In the genomic region with DNA sequence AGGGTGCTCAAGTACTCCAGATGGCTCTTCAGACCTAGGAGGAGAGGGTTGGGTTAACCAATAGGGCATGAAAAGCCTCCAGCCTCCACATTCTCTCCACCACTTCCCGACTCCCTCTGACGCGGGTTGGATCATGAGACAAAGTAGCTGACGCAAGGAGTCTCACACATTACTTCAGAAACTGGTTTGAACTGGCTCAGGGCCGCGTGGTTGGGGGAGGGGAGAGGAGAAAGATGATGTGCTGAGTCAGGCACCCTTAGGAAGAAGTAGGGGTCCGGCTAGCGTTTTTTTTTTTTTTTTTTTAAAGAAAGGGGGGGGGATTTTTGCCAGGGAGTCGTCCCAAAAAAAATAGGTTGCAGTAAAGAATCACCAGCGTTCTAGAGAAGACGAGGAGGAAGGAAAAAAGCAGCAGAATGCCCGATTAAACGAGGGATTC, we compare ENCODE assay signal across 8 mouse cellular contexts. TPM values are rescaled to one million over a fixed set of nuclear protein-coding genes. Genes with fewer than 3 reads are reported as not detected.
DNase-seq lines count a peak whose midpoint lies in the region; ATAC-seq and TF ChIP-seq lines count a peak whose summit lies in the region.

No protein-coding gene starts in this region.

- peak overlapping the region; percentile 95 for H3K9ac ChIP-seq in ES-E14 (ENCODE audit: insufficient read depth, low read depth, low read length, poor library complexity, severe bottlenecking)
- H3K9ac ChIP-seq in forebrain, embryonic 13.5 days: peak overlapping the region; percentile 95
- H3K9ac ChIP-seq in lung, embryonic 15.5 days: peak overlapping the region; percentile 85

- intact Hi-C loops in heart, postnatal 10 days (cut with DNase I): no loop called here

- H3K9me3 ChIP-seq in ES-E14 (ENCODE audit: control insufficient read depth, insufficient read depth, low read depth, low read length): no peaks in the 10 kb centered on the region
- no peaks in the 10 kb centered on the region for H3K9me3 ChIP-seq in forebrain, embryonic 13.5 days (replicated peaks)
- no peaks in the 10 kb centered on the region for H3K9me3 ChIP-seq in lung, embryonic 15.5 days

- peak overlapping the region; percentile 95 for H3K27ac ChIP-seq in ES-E14 (ENCODE audit: insufficient read depth, low read depth, low read length, poor library complexity, severe bottlenecking)
- peak overlapping the region; percentile 85 for H3K27ac ChIP-seq in forebrain, embryonic 13.5 days
- H3K27ac ChIP-seq in lung, embryonic 15.5 days: peak overlapping the region; percentile 94
- H3K27ac ChIP-seq in thymus, adult 2 months (ENCODE audit: control insufficient read depth, insufficient read depth, low read length): peak overlapping the region; percentile 79

- peak overlapping the region; percentile 73 for H3K4me2 ChIP-seq in forebrain, embryonic 13.5 days
- H3K4me2 ChIP-seq in lung, embryonic 15.5 days: peak overlapping the region; percentile 71

- no peak for TF ChIP-seq POLR2A in thymus, adult 2 months (IDR thresholded peaks at IDR 0.05; ENCODE audit: control insufficient read depth, extremely low read depth, insufficient read depth, low read length, poor library complexity)

- 0% methylated on average over 13 of the region's 13 CpGs for WGBS in forebrain, embryonic 13.5 days
- 0% methylated on average over 12 of the region's 13 CpGs for WGBS in lung, embryonic 15.5 days
- WGBS in thymus, adult 2 months: 2% methylated on average over 13 of the region's 13 CpGs

- no peaks in the 10 kb centered on the region for H3K27me3 ChIP-seq in forebrain, embryonic 13.5 days
- no peaks in the 10 kb centered on the region for H3K27me3 ChIP-seq in lung, embryonic 15.5 days
- no peaks in the 10 kb centered on the region for H3K27me3 ChIP-seq in thymus, adult 2 months (ENCODE audit: control insufficient read depth, insufficient read depth, low read length)

- peaks cover 44% of the 10 kb centered on the region for H3K36me3 ChIP-seq in ES-E14 (ENCODE audit: control insufficient read depth, insufficient read depth, low read length, poor library complexity, severe bottlenecking)
- H3K36me3 ChIP-seq in forebrain, embryonic 13.5 days (ENCODE audit: poor library complexity, severe bottlenecking): peaks cover 38% of the 10 kb centered on the region
- peaks cover 38% of the 10 kb centered on the region for H3K36me3 ChIP-seq in lung, embryonic 15.5 days
- H3K36me3 ChIP-seq in thymus, adult 2 months (ENCODE audit: control insufficient read depth, insufficient read depth, low read length): peaks cover 26% of the 10 kb centered on the region

- peak; percentile 73 for ATAC-seq in forebrain, embryonic 13.5 days
- ATAC-seq in lung, embryonic 15.5 days (ENCODE audit: borderline replicate concordance, extremely low read depth, low FRiP score, low TSS enrichment): peak; percentile 71
- ATAC-seq in neutrophil, adult 5-6 weeks (ENCODE audit: extremely low read depth, insufficient number of reproducible peaks, low FRiP score, poor library complexity, severe bottlenecking): peak; percentile 37; the same call in 1 of the 2 replicates

- H3K4me1 ChIP-seq in ES-E14 (ENCODE audit: control insufficient read depth in 2 of 2, insufficient read depth in 2 of 2, low read length in 2 of 2, poor library complexity in 1 of 2): peaks cover 7 to 9% of the 10 kb centered on the region in 2 experiments; a peak in 2 of 4 replicates
- H3K4me1 ChIP-seq in forebrain, embryonic 13.5 days: peaks cover 34% of the 10 kb centered on the region
- peaks cover 34% of the 10 kb centered on the region for H3K4me1 ChIP-seq in lung, embryonic 15.5 days
- peaks cover 13% of the 10 kb centered on the region for H3K4me1 ChIP-seq in thymus, adult 2 months (replicated peaks; ENCODE audit: control insufficient read depth, insufficient read depth, low read length)

- peak; percentile 98 for DNase-seq in ES-E14 (ENCODE audit: low read depth, low spot score)
- peak; percentile 90 for DNase-seq in c-Kit-positive CD71-negative TER-119-negative erythroid progenitor cells, embryonic 14.5 days (ENCODE audit: low read depth)
- DNase-seq in heart, postnatal 10 days: peak; percentile 76 to 84
- peak; percentile 85 to 90 for DNase-seq in kidney, postnatal 4 days
- peak; percentile 70 for DNase-seq in thymus, adult 2 months

- H3K4me3 ChIP-seq in ES-E14 (ENCODE audit: insufficient read depth in 1 of 2, low read depth in 1 of 2, low read length in 2 of 2, poor library complexity in 1 of 2, severe bottlenecking in 1 of 2): peak overlapping the region; percentile 92 to 98
- H3K4me3 ChIP-seq in forebrain, embryonic 13.5 days: peak overlapping the region; percentile 81
- peak overlapping the region; percentile 76 for H3K4me3 ChIP-seq in lung, embryonic 15.5 days
- H3K4me3 ChIP-seq in thymus, adult 2 months (ENCODE audit: control insufficient read depth, insufficient read depth, low read length): peak overlapping the region; percentile 75

- no peak for TF ChIP-seq CTCF in thymus, adult 2 months (IDR thresholded peaks at IDR 0.05; ENCODE audit: borderline replicate concordance, control insufficient read depth, extremely low read depth, insufficient read depth, low read length, poor library complexity)

- in situ Hi-C loops in ES-E14 (cut with MboI; ENCODE audit: low sequenced_read_pairs in 2 of 2, unreplicated experiment in 2 of 2): no loop called here

TF ChIP-seq in ES-E14, 5 proteins besides CTCF, POLR2A, EP300 and RAD21:
- TF ChIP-seq MAFK (IDR thresholded peaks at IDR 0.05; ENCODE audit: insufficient read depth, low read depth, low read length) (peak; percentile 98), CHD2 (IDR thresholded peaks at IDR 0.05; ENCODE audit: low read depth, low read length) (no peak), ZNF384 (IDR thresholded peaks at IDR 0.05; ENCODE audit: low read depth, low read length) (peak; percentile 97), HCFC1 (IDR thresholded peaks at IDR 0.05; ENCODE audit: borderline replicate concordance, insufficient read depth, low read length) (no peak; the same call in 1 of the 2 replicates), ZC3H11A (IDR thresholded peaks at IDR 0.05; ENCODE audit: borderline replicate concordance, low read depth, low read length) (no peak)
TF ChIP-seq in ES-E14: peak in this region for 2.

RNA-seq across cellular contexts. Expression of a gene that starts 10.3 kb away (rescaled TPM):
- 354 and 566 TPM in 2 replicates for total RNA-seq in ES-E14 (2012; rRNA removed)
- polyA plus RNA-seq in forebrain, embryonic 13.5 days (2015; fragmentation: Nextera tagmentation; extraction: Ambion mirVana): 135 and 143 TPM in 2 replicates
- 10 to 100 TPM; 36.6 to 56.3 TPM for total RNA-seq in heart, postnatal 10 days (2021)
- 87.1 and 89.7 TPM in 2 replicates for polyA plus RNA-seq in lung, embryonic 15.5 days (2015; fragmentation: Nextera tagmentation; extraction: Ambion mirVana)
- total RNA-seq in neutrophil, adult 5-6 weeks (2017): 62.0 and 69.6 TPM in 2 replicates
- 154 and 165 TPM in 2 replicates for polyA plus RNA-seq in thymus, adult 2 months (2012; rRNA removed)

RNA-seq across cellular contexts. Expression of a gene that starts 22.7 kb away (rescaled TPM):
- total RNA-seq in ES-E14 (2012; rRNA removed): 173 and 180 TPM in 2 replicates
- 92.0 and 97.4 TPM in 2 replicates for polyA plus RNA-seq in forebrain, embryonic 13.5 days (2015; fragmentation: Nextera tagmentation; extraction: Ambion mirVana)
- total RNA-seq in heart, postnatal 10 days (2021): 10 to 100 TPM; 24.9 to 27.2 TPM
- 85.6 and 86.3 TPM in 2 replicates for polyA plus RNA-seq in lung, embryonic 15.5 days (2015; fragmentation: Nextera tagmentation; extraction: Ambion mirVana)
- total RNA-seq in neutrophil, adult 5-6 weeks (2017): 36.4 and 46.0 TPM in 2 replicates
- polyA plus RNA-seq in thymus, adult 2 months (2012; rRNA removed): 49.2 and 54.7 TPM in 2 replicates

RNA-seq across cellular contexts. Expression of a gene that starts 27.6 kb away (rescaled TPM):
- total RNA-seq in ES-E14 (2012; rRNA removed): 8.5 and 8.9 TPM in 2 replicates
- 1.9 and 3.7 TPM in 2 replicates for polyA plus RNA-seq in forebrain, embryonic 13.5 days (2015; fragmentation: Nextera tagmentation; extraction: Ambion mirVana)
- total RNA-seq in heart, postnatal 10 days (2021): not detected
- polyA plus RNA-seq in lung, embryonic 15.5 days (2015; fragmentation: Nextera tagmentation; extraction: Ambion mirVana): 2.0 and 2.1 TPM in 2 replicates
- 7.2 TPM in 1 of 2 replicates, not detected in the other for total RNA-seq in neutrophil, adult 5-6 weeks (2017)
- not detected in 2 replicates for polyA plus RNA-seq in thymus, adult 2 months (2012; rRNA removed)

RNA-seq across cellular contexts. Expression of a gene that starts 28.3 kb away (rescaled TPM):
- total RNA-seq in ES-E14 (2012; rRNA removed): 66.3 and 73.2 TPM in 2 replicates
- polyA plus RNA-seq in forebrain, embryonic 13.5 days (2015; fragmentation: Nextera tagmentation; extraction: Ambion mirVana): 117 and 118 TPM in 2 replicates
- total RNA-seq in heart, postnatal 10 days (2021): 10 to 100 TPM; 43.6 to 44.4 TPM
- 142 and 153 TPM in 2 replicates for polyA plus RNA-seq in lung, embryonic 15.5 days (2015; fragmentation: Nextera tagmentation; extraction: Ambion mirVana)
- 144 and 149 TPM in 2 replicates for total RNA-seq in neutrophil, adult 5-6 weeks (2017)
- polyA plus RNA-seq in thymus, adult 2 months (2012; rRNA removed): 128 and 137 TPM in 2 replicates

RNA-seq across cellular contexts. Expression of a gene that starts 44.0 kb away (rescaled TPM):
- 99.5 and 101 TPM in 2 replicates for total RNA-seq in ES-E14 (2012; rRNA removed)
- polyA plus RNA-seq in forebrain, embryonic 13.5 days (2015; fragmentation: Nextera tagmentation; extraction: Ambion mirVana): 194 and 211 TPM in 2 replicates
- 10 to 100 TPM; 61.7 to 67.6 TPM for total RNA-seq in heart, postnatal 10 days (2021)
- 184 and 198 TPM in 2 replicates for polyA plus RNA-seq in lung, embryonic 15.5 days (2015; fragmentation: Nextera tagmentation; extraction: Ambion mirVana)
- 183 and 187 TPM in 2 replicates for total RNA-seq in neutrophil, adult 5-6 weeks (2017)
- polyA plus RNA-seq in thymus, adult 2 months (2012; rRNA removed): 170 and 191 TPM in 2 replicates

Comparison
In these comparisons a context has a peak if more than half of its experiments do, and no peak if none do; other contexts are left out.
1. Peak in every context shown above with its lines: DNase-seq, ATAC-seq, H3K4me3 ChIP-seq and H3K27ac ChIP-seq.